ENCODE assay signal across 7 mouse cellular contexts in genomic region chr5:76040454-76041203, GRCm38 (mm10).
DNase-seq lines count a peak whose midpoint lies in the region; ATAC-seq and TF ChIP-seq lines count a peak whose summit lies in the region.

No protein-coding gene starts in this region.

- no peak overlapping the region for H3K27ac ChIP-seq in midbrain, postnatal 0 days (ENCODE audit: low read depth, low read length)
- no peak overlapping the region for H3K27ac ChIP-seq in midbrain, embryonic 10.5 days (replicated peaks)

- H3K4me1 ChIP-seq in midbrain, postnatal 0 days (ENCODE audit: insufficient read depth, low read length) = no peaks in the 10 kb centered on the region
- H3K4me1 ChIP-seq in midbrain, embryonic 10.5 days = no peaks in the 10 kb centered on the region

- no peaks in the 10 kb centered on the region for H3K36me3 ChIP-seq in midbrain, postnatal 0 days (ENCODE audit: insufficient read depth, low read length)
- no peaks in the 10 kb centered on the region for H3K36me3 ChIP-seq in midbrain, embryonic 10.5 days

- 73% methylated on average over 10 of the region's 10 CpGs for WGBS in midbrain, postnatal 0 days
- WGBS in midbrain, embryonic 10.5 days = 71% methylated on average over 10 of the region's 10 CpGs

- no peak overlapping the region for H3K4me3 ChIP-seq in midbrain, postnatal 0 days (ENCODE audit: low read depth, low read length)
- no peak overlapping the region for H3K4me3 ChIP-seq in midbrain, embryonic 10.5 days

- no peak for ATAC-seq in midbrain, postnatal 0 days (ENCODE audit: low FRiP score)

- intact Hi-C loops in heart, postnatal 10 days (cut with DNase I) = no loop called here

- no peak overlapping the region for H3K9ac ChIP-seq in midbrain, postnatal 0 days (replicated peaks; ENCODE audit: low read length, poor library complexity, severe bottlenecking)

- no peaks in the 10 kb centered on the region for H3K27me3 ChIP-seq in midbrain, postnatal 0 days (ENCODE audit: insufficient read depth, low read length)
- no peaks in the 10 kb centered on the region for H3K27me3 ChIP-seq in midbrain, embryonic 10.5 days (ENCODE audit: low read depth, poor library complexity, severe bottlenecking)

- H3K4me2 ChIP-seq in midbrain, postnatal 0 days (ENCODE audit: low read depth, low read length, poor library complexity, severe bottlenecking) = no peak overlapping the region

- peak; percentile 40; the same call in 1 of the 2 replicates for TF ChIP-seq CTCF in midbrain, postnatal 0 days (IDR thresholded peaks at IDR 0.05)

- 0 out of 2 replicates have a peak, but pooled peaks cover 5% of the 10 kb centered on the region for H3K9me3 ChIP-seq in midbrain, postnatal 0 days (ENCODE audit: low read length)
- H3K9me3 ChIP-seq in midbrain, embryonic 10.5 days (replicated peaks) = peaks cover 10% of the 10 kb centered on the region

- DNase-seq in midbrain, postnatal 0 days (ENCODE audit: low spot score) = no peak
- no peak for DNase-seq in midbrain, embryonic 10.5 days (ENCODE audit: low spot score)
- peak; percentile 15 for DNase-seq in adrenal gland, adult 8-10 months
- DNase-seq in heart, postnatal 10 days = peak; percentile 31 to 54
- DNase-seq in lung, postnatal 36 days = peak; percentile 73
- DNase-seq in layer of hippocampus, adult 9-10 months (ENCODE audit: low spot score) = no peak
- DNase-seq in embryo, embryonic 10 days (ENCODE audit: low spot score) = no peak

Comparison
In these comparisons a context has a peak if more than half of its experiments do, and no peak if none do; other contexts are left out.
1. DNase-seq: peak in adrenal gland, adult 8-10 months (single experiment), heart, postnatal 10 days (2 of 2) and lung, postnatal 36 days (single experiment); none in midbrain, postnatal 0 days (single experiment), midbrain, embryonic 10.5 days (single experiment), layer of hippocampus, adult 9-10 months (single experiment) and embryo, embryonic 10 days (single experiment).